Mouse (Mus musculus) hindbrain, embryonic 14.5 days (tissue): Measurements from ENCODE around the gene Edn1. TPM values are rescaled to one million over a fixed set of nuclear protein-coding genes. Genes with fewer than 3 reads are reported as not detected.
A peak's percentile ranks its signal among the peaks of the same experiment; 100 is the strongest.

Experiments used
- ATAC-seq: fragments of 200-750 bp; cut with Nextera tagmentation; 2 replicates; pipeline ENCODE4 v1.8.0; 2017; ENCODE audit warnings: moderate number of reproducible peaks, mild to moderate bottlenecking, moderate TSS enrichment, moderate library complexity; ENCODE audit not compliant: low FRiP score
- DNase-seq: peaks from one replicate; pipeline ENCODE4 v3.0.0-alpha.2; 2015; ENCODE audit warnings: low spot score
- H3K27ac ChIP-seq: fragments of 300-500 bp; sonication (generic); 2 replicates; pipeline ENCODE4 v1.5.1; 2014; ENCODE audit warnings: mild to moderate bottlenecking, moderate library complexity
- H3K27me3 ChIP-seq: fragments of 300-500 bp; sonication (generic); 2 replicates; pipeline ENCODE4 v1.6.1; 2014; ENCODE audit warnings: mild to moderate bottlenecking, low read length, mixed read lengths; ENCODE audit not compliant: control insufficient read depth, insufficient read depth
- H3K36me3 ChIP-seq: fragments of 300-500 bp; sonication (generic); replicated peaks from 2 replicates; pipeline ENCODE4 v1.6.1; 2014; ENCODE audit not compliant: control insufficient read depth, insufficient read depth
- H3K4me1 ChIP-seq: fragments of 300-500 bp; sonication (generic); replicated peaks from 2 replicates; pipeline ENCODE4 v1.6.1; 2014; ENCODE audit warnings: antibody characterized with exemption, low read length, mixed read lengths; ENCODE audit not compliant: control insufficient read depth, insufficient read depth
- H3K4me2 ChIP-seq: fragments of 300-500 bp; sonication (generic); replicated peaks from 2 replicates; pipeline ENCODE4 v1.6.1; 2014; ENCODE audit warnings: mild to moderate bottlenecking, moderate library complexity
- H3K4me3 ChIP-seq: fragments of 300-500 bp; sonication (generic); replicated peaks from 2 replicates; pipeline ENCODE4 v1.5.1; 2014; ENCODE audit warnings: mild to moderate bottlenecking, low read length
- H3K9ac ChIP-seq: fragments of 300-500 bp; sonication (generic); 2 replicates; pipeline ENCODE4 v1.6.1; 2014
- H3K9me3 ChIP-seq: fragments of 300-500 bp; sonication (generic); 2 replicates; pipeline ENCODE4 v1.6.1; 2016; ENCODE audit warnings: low read length; ENCODE audit not compliant: control insufficient read depth
- WGBS: fragments of 180-500 bp; shearing (Covaris S2); extraction: QIAGEN DNeasy Blood & Tissue Kit; methylation state at CpG from one replicate; pipeline ENCODE4 v1.1.7; 2014; 5-methylcytosine and 5-hydroxymethylcytosine counted together
- polyA plus RNA-seq: library from polyadenylated mRNA; unstranded; fragments of >200 nt; fragmentation: Nextera tagmentation; extraction: Ambion mirVana; gene quantifications from 2 replicates; pipeline ENCODE4 v1.2.1, GENCODE M21; 2014

Edn1 gene
- polyA plus RNA-seq, 1 experiment from 2014 or later, result 3.1 TPM

DNA sequence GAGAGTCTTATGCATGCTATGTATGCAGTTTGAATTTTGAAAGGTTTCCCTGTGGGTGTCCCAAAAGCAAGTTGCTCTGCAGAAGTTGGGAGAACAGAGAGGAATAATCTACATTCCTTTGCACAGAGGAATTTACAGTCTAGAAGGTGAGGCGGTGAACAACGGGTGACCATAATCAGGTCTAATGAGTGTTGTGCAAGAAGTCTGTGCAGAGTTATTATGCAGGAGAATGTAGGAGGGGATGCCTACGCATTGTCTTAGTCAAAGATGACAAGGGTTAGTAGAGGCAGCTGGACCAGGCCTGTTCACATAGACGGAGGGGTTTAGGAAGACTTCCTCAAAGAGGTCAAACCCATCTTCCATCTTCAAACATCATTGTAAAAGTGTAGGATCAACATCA lies 14.5 kb upstream of the Edn1 start:
- Histone ChIP-seq H3K4me1 (no peaks in the 10 kb centered on the region), H3K9ac (no peak overlapping the region), H3K27me3 (no peaks in the 10 kb centered on the region), H3K4me2 (no peak overlapping the region), H3K9me3 (no peaks in the 10 kb centered on the region), H3K27ac (no peak overlapping the region), H3K36me3 (no peaks in the 10 kb centered on the region), H3K4me3 (no peak overlapping the region)
- WGBS, result 88% methylated on average over 4 of the region's 4 CpGs
- DNase-seq, result no peak
- no peak for ATAC-seq

DNA sequence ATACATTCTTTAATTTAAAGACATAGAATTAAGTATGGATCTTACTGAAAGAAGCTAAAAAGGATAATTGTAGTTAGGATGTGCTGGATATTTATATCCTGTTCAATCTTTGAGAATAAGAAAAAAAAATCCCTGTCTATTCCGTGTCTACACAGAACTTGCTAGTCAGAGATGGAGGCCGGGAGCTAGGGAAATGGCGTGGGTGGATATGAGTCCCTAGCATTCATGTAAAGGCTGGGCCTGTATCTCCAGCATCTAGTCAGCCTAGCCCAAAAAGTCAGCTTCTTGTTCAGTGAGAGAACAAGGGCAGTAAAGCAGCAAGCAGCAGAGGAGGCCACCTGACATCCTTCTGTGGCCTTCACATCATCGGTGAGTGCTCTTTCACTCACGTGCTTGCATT lies 8.7 kb upstream of the Edn1 start:
- Histone ChIP-seq H3K4me1 (no peaks in the 10 kb centered on the region), H3K4me3 (no peak overlapping the region), H3K4me2 (no peak overlapping the region), H3K9me3 (no peaks in the 10 kb centered on the region), H3K36me3 (no peaks in the 10 kb centered on the region), H3K27me3 (no peaks in the 10 kb centered on the region), H3K27ac (no peak overlapping the region), H3K9ac (no peak overlapping the region)
- ATAC-seq, result no peak
- no peak for DNase-seq
- 80% methylated on average over 5 of the region's 5 CpGs for WGBS

DNA sequence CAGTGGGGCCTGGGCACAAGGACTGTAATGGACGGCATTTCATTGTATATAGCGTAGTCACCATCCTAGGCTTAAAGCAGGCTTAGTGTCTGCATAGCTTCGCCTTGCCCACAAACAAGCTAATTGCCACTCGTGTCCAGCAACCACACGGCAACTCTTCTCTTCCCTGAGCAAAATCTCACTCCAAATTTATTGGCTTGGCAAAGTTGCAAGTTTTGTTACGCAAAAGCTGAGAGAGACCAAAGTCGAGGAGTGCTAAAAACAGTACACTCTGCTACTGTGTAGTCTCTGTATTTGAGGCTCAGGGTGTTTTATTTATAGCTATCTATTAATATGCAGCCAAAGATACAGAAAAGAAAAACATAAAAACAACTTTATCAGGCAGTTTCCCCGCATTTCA lies 3.0 kb upstream of the Edn1 start:
- Histone ChIP-seq H3K9ac (no peak overlapping the region), H3K4me1 (peaks cover 17% of the 10 kb centered on the region), H3K4me3 (no peak overlapping the region), H3K9me3 (no peaks in the 10 kb centered on the region), H3K27ac (no peak overlapping the region), H3K36me3 (no peaks in the 10 kb centered on the region), H3K4me2 (no peak overlapping the region), H3K27me3 (peaks cover 24% of the 10 kb centered on the region)
- ATAC-seq (no peak), DNase-seq (no peak)
- 78% methylated on average over 8 of the region's 8 CpGs for WGBS

DNA sequence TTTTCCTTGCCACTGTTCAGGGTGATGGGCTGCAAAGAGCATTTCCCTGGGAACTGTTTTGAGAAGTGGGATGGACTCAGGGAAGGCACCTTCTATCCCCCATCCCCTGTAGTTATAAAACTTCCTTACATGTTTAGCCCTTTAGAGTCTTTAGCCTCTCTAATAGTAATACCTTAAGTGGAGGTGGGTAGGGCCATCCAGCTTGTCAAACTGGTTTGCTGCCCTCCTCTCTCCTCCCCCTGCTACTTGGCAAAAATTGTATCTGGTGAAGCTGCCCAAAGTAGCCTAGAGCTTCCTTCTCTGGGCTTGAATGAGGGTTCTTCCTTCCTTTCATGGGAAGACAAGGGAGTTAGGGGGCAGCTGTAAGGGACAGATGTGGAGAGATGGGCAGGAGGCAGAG lies 2.5 kb upstream of the Edn1 start:
- peaks cover 17% of the 10 kb centered on the region for H3K4me1 ChIP-seq
- H3K9me3 ChIP-seq, result no peaks in the 10 kb centered on the region
- no peak overlapping the region for H3K9ac ChIP-seq
- H3K27me3 ChIP-seq, result peaks cover 29% of the 10 kb centered on the region
- H3K4me2 ChIP-seq, result no peak overlapping the region
- H3K36me3 ChIP-seq, result no peaks in the 10 kb centered on the region
- ATAC-seq (no peak), DNase-seq (no peak)
- no peak overlapping the region for H3K4me3 ChIP-seq
- no peak overlapping the region for H3K27ac ChIP-seq

DNA sequence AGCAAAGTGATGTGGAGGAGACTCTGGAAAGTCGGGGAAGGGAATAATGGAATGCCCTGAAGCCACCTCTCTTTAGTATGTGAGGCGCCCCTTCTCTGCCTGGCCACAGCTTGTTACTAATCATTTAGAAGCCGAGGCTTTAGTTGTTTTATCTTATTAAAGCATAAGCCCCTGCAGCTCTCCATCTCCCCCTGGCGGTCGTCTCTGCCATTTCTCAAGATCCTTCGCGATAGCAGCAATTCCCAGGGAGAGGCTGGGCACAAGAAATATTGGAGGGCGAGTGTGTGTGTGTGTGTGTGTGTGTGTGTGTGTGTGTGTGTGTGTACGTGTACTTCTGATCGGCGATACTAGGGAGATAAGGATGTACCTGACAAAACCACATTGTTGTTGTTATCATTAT lies 709 bp upstream of the Edn1 start:
- no peak overlapping the region for H3K9ac ChIP-seq
- H3K27ac ChIP-seq, result no peak overlapping the region
- 2% methylated on average over 11 of the region's 11 CpGs for WGBS
- peak overlapping the region; percentile 85 for H3K4me2 ChIP-seq
- peak overlapping the region; percentile 39 for H3K4me3 ChIP-seq
- H3K4me1 ChIP-seq, result peaks cover 17% of the 10 kb centered on the region
- DNase-seq (peak; percentile 78), ATAC-seq (no peak)
- no peaks in the 10 kb centered on the region for H3K9me3 ChIP-seq
- H3K36me3 ChIP-seq, result no peaks in the 10 kb centered on the region
- peaks cover 34% of the 10 kb centered on the region for H3K27me3 ChIP-seq

DNA sequence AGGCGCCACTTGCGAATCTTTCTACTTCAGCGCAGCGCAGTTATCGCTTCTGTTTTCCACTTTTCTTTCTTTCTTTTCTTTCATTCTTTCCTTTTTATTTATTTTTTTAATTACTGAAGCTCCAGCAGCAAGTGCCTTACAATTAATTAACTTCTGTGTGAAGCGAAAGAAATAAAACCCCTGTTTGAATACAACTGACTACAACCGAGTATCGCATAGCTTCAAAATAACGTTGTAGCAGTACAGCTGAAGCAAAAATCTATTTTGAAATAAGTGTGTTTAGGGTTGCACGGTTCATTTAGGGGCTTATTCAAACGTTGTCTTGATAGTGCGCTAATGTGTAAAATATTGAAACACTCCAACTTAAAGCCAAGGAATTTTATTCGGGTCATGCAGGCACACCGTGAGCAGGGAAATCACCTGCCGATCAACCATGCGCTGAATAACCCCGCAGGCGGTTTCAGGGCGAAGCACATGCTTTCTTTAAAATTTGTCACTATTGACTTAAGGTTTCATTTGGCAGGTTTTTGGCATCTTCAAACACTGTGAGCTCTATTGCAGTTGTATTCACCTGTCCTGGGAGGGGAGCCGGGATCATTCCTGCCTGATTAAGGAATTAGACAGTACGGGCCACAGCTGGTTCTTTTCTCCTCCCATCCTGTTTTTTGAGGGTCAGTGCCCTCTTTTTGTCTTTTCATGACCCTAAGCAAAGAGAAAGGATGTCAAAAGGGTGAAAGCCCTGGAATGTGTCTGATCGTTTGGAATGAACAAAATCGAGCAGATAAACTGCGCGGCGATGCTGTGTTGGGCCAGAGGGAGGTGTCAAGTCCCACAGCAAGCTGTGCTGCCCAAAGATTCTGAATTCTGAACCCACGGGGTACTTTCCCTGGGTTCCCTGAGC lies 935 bp downstream of the Edn1 start:
- Histone ChIP-seq H3K27me3 (peaks cover 37% of the 10 kb centered on the region), H3K9me3 (no peaks in the 10 kb centered on the region), H3K4me2 (peak overlapping the region; percentile 85), H3K9ac (peak overlapping the region; percentile 51), H3K4me1 (peaks cover 17% of the 10 kb centered on the region), H3K27ac (no peak overlapping the region), H3K36me3 (no peaks in the 10 kb centered on the region), H3K4me3 (peak overlapping the region; percentile 39)
- ATAC-seq (no peak), DNase-seq (peak; percentile 31)
- WGBS, result 9% methylated on average over 27 of the region's 27 CpGs

DNA sequence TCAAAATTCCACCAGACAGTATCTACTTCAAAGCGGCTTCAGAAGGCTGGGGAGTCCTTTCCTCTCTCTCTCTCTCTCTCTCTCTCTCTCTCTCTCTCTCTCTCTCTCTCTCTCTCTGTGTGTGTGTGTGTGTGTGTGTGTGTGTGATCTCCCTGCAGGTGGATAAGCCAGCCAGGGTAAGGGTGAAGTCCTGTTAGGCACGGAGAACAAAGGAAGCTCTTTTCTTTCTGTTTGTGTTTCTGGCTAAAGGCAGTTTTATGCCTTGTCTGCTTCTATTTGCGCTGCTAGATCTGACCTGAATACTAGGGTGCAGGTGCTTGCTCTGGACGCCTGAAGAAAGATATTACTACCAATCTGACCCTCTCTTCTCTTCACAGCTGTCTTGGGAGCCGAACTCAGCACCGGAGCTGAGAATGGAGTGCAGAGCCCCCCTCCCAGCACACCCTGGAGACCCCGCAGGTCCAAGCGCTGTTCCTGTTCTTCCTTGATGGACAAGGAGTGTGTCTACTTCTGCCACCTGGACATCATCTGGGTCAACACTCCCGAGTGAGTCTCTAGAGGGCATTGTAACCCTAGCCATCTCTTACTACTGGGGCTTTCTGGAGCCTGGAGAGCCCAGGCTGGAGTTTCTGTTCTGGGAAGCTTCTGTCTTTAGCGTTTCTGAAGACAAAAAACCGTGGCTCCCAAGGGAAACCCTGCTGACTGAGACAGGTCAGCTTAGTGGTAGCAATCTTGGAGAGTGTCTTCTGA lies 2.1 kb downstream of the Edn1 start:
- DNase-seq (peak; percentile 28), ATAC-seq (no peak)
- Histone ChIP-seq H3K27ac (no peak overlapping the region), H3K4me1 (peaks cover 17% of the 10 kb centered on the region), H3K9ac (no peak overlapping the region), H3K27me3 (peaks cover 37% of the 10 kb centered on the region), H3K9me3 (no peaks in the 10 kb centered on the region), H3K36me3 (no peaks in the 10 kb centered on the region), H3K4me3 (peak overlapping the region; percentile 39; the same call in 1 of the 2 replicates), H3K4me2 (peak overlapping the region; percentile 85; the same call in 1 of the 2 replicates)
- WGBS, result 30% methylated on average over 11 of the region's 11 CpGs

DNA sequence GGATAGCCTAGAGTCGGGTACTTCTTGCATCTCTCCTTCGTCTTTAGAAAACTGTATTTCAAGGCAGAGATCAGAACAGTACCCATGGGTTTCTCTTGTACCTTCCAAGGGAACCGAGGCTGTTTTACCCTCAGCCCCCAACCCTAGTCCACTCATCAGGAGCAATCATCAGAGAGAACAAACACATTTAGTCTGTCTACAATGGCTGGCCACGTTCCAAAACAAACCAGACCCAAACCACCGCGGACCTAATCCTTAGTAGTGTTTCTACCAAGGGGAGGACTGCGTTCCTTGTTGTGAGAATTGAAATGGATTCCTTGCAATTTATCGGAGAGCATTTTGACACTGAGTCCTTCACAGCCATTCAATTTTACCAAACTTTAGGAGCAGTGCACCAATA lies 2.9 kb downstream of the Edn1 start:
- DNase-seq (no peak), ATAC-seq (no peak)
- Histone ChIP-seq H3K9me3 (no peaks in the 10 kb centered on the region), H3K4me2 (no peak overlapping the region), H3K9ac (no peak overlapping the region), H3K27ac (no peak overlapping the region), H3K27me3 (peaks cover 37% of the 10 kb centered on the region), H3K36me3 (no peaks in the 10 kb centered on the region), H3K4me1 (peaks cover 17% of the 10 kb centered on the region), H3K4me3 (no peak overlapping the region)
- WGBS, result 82% methylated on average over 8 of the region's 8 CpGs

DNA sequence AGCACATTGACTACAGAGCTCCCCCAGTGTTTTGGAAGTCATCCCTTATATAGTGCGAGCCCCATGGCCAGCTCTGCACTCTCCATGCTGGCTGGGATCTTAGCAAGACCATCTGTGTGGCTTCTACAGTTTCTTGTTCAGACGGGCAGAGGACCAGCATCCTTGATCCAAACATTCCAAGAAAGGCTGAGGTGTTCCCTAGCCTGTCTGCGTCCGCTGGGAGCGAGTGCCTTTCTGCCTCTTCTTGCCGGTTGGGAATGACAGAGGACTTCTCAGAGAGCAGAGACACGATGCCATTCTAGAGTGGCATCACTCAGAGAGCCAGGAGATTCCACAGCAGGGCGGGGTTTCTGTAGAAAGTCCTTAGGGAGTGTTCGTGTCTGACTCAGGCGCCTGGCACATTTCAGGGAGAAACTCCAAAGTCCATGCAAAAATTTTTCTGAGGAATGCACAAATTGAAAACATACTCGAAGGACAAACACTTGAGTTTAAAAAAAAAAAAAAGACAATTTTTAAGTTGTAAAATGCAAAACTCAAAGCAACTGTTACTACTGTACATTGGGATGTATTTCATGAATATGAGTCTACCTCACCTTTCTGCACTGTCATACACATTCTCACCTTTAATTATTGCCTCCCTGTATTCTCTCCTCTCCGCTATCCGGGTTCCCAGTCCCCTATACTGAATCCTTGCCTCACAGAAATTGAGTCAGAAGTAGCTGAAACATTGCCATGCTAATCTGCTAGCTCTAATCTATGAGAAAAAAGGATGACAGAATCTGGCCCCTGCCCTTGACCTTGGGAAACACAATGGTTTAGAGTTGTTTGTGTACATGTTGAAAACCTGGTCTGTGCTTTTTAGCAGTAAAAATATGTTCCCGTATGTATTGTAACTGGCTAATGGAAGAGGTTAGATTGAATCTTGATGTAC lies 5.9 kb downstream of the Edn1 start:
- no peaks in the 10 kb centered on the region for H3K36me3 ChIP-seq
- no peak overlapping the region for H3K4me3 ChIP-seq
- peaks cover 23% of the 10 kb centered on the region for H3K27me3 ChIP-seq
- WGBS, result 76% methylated on average over 14 of the region's 14 CpGs
- peaks cover 4% of the 10 kb centered on the region for H3K4me1 ChIP-seq
- DNase-seq (no peak), ATAC-seq (no peak)
- no peak overlapping the region for H3K27ac ChIP-seq
- H3K9ac ChIP-seq, result no peak overlapping the region
- H3K9me3 ChIP-seq, result no peaks in the 10 kb centered on the region
- H3K4me2 ChIP-seq, result no peak overlapping the region
